Comparison of ENCODE assay signal across 8 mouse cellular contexts in genomic region chr4:139430176-139430575, GRCm38 (mm10).
DNase-seq lines count a peak whose midpoint lies in the region; ATAC-seq and TF ChIP-seq lines count a peak whose summit lies in the region.

No protein-coding gene starts in this region.

- H3K4me2 ChIP-seq in liver, embryonic 13.5 days = no peak overlapping the region

- H3K36me3 ChIP-seq in liver, embryonic 13.5 days = peaks cover 100% of the 10 kb centered on the region

- TF ChIP-seq POLR2A in cortical plate, adult 2 months (IDR thresholded peaks at IDR 0.05; ENCODE audit: extremely low read depth, insufficient read depth, low read length) = no peak

- H3K4me3 ChIP-seq in cortical plate, adult 2 months (ENCODE audit: insufficient read depth, low read length) = no peak overlapping the region
- H3K4me3 ChIP-seq in liver, embryonic 13.5 days (replicated peaks) = no peak overlapping the region

- TF ChIP-seq CTCF in cortical plate, adult 2 months (IDR thresholded peaks at IDR 0.05; ENCODE audit: extremely low read depth, insufficient read depth, low read length) = peak; percentile 62

- no peaks in the 10 kb centered on the region for H3K9me3 ChIP-seq in liver, embryonic 13.5 days (replicated peaks)

- no peak overlapping the region for H3K9ac ChIP-seq in liver, embryonic 13.5 days

- H3K27me3 ChIP-seq in liver, embryonic 13.5 days = no peaks in the 10 kb centered on the region

- WGBS in liver, embryonic 13.5 days (ENCODE audit: insufficient replicate concordance) = 41% methylated on average over 15 of the region's 15 CpGs

- H3K4me1 ChIP-seq in cortical plate, adult 2 months (ENCODE audit: control insufficient read depth, insufficient read depth, low read length) = peaks cover 6% of the 10 kb centered on the region; the same call in 1 of the 2 replicates
- H3K4me1 ChIP-seq in liver, embryonic 13.5 days (replicated peaks) = no peaks in the 10 kb centered on the region

- ATAC-seq in liver, embryonic 13.5 days (ENCODE audit: low read depth) = peak; percentile 67

- no peak overlapping the region for H3K27ac ChIP-seq in cortical plate, adult 2 months (ENCODE audit: insufficient read depth, low read length)
- H3K27ac ChIP-seq in liver, embryonic 13.5 days = no peak overlapping the region

- DNase-seq in 416B (ENCODE audit: low read depth) (peak; percentile 89), ZHBTc4 (ENCODE audit: low read depth, low spot score) (peak; percentile 88)
- DNase-seq in heart, adult 8-10 months (ENCODE audit: low spot score) = peak; percentile 78
- DNase-seq in kidney, postnatal 14 days = peak; percentile 81
- peak; percentile 33 for DNase-seq in liver, embryonic 13.5 days
- DNase-seq in ovary, postnatal 14 days (ENCODE audit: low spot score) = peak; percentile 36
- DNase-seq in thymus, postnatal 0 days (ENCODE audit: low spot score) = peak; percentile 18

Comparison
In these comparisons a context has a peak if more than half of its experiments do, and no peak if none do; other contexts are left out.
1. DNase-seq: peak in every context shown above with its lines; median percentile 89 in 416B; 88 in ZHBTc4; 81 in kidney, postnatal 14 days; 78 in heart, adult 8-10 months; 36 in ovary, postnatal 14 days; 33 in liver, embryonic 13.5 days; 18 in thymus, postnatal 0 days.